Comparison of ENCODE assay signal across 1 mouse cellular context in genomic region chr9:77707433-77708139, GRCm38 (mm10).
TF ChIP-seq lines count a peak whose summit lies in the region.

No protein-coding gene starts in this region.

TF ChIP-seq in CH12.LX, 34 proteins besides CTCF, POLR2A, EP300 and RAD21 (continued from another document):
- no peak for TF ChIP-seq MAFK (IDR thresholded peaks at IDR 0.05; ENCODE audit: insufficient replicate concordance, low read length)
- peak; percentile 82 for TF ChIP-seq ZNF384 (IDR thresholded peaks at IDR 0.05; ENCODE audit: low read depth, low read length)
